Mouse (Mus musculus) c-Kit-negative CD71-positive TER-119-positive erythroid progenitor cells, embryonic 14.5 days (primary cell): Measurements from ENCODE around the gene Dhx57.

Source experiments
- DNase-seq: peaks from one replicate; pipeline ENCODE4 v3.0.0-alpha.2; 2013; ENCODE audit warnings: low read depth, low spot score

Gene Dhx57

DNA sequence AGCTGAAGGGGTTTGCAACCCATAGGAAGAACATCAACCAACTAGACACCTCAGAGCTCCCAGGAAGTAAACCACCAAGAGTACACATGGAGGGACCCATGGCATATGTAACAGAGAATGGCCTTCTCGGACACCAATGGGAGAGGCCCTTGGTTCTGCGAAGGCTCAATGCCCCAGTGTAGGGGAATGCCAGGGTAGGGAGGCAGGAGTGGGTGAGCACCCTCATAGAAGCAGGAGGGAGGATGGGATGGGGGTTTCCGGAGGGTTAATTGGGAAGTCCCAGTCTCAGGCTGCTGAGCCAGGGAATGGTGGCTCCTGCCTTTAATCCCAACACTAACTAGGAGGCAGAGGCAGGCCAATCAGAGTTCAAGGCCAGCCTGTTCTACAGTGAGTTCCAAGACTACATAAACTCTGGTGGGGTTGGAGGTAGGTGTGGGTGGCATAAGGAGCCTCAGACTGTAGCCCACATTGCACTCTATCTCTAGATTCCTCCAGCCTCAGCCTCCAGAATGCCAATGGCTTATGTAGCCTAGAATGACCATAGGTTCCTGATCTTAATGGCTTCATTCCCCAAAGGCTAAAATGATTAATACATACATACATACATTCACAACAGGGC is 91.0 kb downstream of the Dhx57 start:
- no peak for DNase-seq

DNA sequence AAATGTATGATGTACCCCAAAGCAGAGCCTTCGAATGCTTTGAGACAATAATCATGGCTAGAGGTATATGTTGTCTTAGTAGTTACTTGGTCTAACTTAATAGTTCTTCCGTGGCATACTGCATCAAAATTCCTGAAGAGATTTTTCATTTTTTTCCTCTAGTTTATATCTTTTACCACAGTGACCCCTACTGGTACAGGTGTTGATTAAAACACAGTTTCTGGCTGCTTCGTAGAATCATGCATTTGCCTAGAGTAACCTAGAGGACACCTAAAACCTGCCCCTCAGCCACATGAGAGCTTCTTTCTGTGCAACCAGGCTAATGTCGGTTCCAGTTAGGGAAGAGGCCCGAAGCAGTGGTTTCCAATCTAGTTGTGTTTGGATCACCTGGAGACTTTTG is 97.2 kb downstream of the Dhx57 start:
- no peak for DNase-seq
